Mouse (Mus musculus) spleen, adult 12 weeks (tissue): ENCODE measurements around the gene Arhgef7.

ENCODE experiments used
- DNase-seq: peaks from one replicate; pipeline ENCODE4 v3.0.0; 2022; ENCODE audit warnings: low spot score

Gene Arhgef7

DNA sequence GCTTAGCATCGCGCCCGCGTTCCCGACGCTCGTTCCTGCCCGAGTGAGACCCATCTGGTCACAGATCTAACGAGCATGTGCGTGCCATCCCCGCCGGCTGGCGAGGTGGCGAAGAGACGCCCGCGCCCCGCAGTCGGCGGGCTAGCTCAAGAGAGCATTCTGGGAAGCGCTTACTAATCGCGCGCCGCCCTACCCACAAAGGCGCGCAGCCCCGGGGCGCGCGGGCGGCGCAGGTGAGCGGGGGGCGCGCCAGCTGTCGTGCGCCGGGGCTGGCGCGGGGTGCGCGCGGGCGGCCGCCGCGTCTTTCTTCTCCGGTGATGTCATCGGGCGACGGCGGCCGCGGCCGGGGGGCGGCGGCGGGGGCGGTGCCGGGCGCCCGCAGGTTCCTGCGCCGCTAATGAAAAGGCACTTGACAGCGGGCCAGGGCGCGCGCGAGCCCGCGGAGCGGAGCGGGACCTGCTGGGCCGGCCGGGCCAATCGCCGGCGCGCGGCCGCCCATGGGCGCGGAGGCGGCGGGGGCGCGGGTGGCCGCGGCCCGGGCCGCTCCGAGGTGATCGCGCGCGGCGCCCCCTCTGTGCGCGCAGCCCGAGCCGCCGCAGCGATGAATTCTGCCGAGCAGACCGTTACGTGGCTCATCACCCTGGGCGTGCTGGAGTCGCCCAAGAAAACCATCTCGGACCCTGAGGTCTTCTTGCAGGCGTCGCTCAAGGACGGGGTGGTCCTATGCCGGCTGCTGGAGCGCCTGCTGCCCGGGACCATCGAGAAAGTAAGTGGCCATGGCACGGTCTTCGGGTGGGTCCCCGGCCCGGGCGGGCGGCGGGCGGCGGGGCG lies at the start of gene Arhgef7:
Gene Arhgef7, plus strand, starts transcription at position 71 of the 831 bp plus-strand sequence.
- no peak for DNase-seq

DNA sequence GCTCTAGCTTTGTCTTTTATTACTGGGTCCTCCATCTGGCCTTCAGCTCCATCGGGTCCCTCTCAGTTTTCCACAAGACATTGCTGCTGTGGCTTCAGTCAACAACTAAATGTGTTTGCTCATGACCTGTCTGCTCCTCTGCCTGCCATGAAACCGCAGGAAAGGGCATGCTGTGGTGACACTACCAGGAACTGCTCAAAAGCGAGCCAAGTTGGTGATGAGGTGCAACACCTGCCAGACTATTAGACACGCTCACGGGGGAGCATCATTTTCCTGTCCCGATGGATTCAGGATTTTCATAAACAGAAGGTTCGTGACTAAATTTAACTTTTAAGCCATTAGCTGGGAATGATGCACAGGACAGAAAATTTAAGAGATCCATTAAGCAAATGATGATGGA lies 43.0 kb upstream of the Arhgef7 start:
- no peak for DNase-seq

DNA sequence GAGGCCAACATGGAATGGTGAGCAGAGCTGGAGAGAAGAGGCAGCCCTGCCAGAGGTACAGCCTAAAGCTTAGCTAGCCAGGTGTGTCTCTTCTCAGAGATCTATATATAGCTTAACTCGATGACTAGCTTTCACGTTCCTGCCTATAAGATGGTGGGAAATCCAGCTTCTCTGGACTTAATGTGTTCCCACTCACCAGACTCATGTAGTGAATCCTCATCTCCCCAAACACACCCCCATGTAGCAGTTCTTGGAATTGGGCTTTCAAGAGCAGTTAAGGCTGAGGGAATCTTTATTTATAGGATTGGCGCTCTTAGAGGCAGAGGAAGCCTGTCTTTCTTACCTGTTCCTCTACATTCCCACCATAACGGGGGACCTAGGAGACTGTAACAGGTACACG lies 40.3 kb upstream of the Arhgef7 start:
- no peak for DNase-seq

DNA sequence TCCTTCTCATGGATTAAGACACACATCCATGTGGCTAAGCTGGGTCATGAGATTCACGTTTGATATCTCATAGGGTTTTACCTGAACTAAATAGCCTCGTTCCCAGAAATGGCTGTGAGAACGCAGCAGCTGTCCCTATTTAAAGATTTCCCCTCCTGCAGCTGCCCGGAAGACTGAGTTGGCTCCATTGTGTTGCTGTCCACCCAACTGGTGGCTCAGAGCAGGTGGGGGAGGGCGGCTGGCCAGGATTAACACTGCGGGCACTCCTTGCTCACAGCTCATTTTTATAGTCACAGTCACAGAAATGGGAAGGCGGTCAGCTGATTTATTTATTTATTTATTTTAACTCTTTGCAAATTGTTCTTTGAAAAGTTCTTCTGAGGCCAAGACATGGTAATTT lies 37.6 kb upstream of the Arhgef7 start:
- DNase-seq = no peak

DNA sequence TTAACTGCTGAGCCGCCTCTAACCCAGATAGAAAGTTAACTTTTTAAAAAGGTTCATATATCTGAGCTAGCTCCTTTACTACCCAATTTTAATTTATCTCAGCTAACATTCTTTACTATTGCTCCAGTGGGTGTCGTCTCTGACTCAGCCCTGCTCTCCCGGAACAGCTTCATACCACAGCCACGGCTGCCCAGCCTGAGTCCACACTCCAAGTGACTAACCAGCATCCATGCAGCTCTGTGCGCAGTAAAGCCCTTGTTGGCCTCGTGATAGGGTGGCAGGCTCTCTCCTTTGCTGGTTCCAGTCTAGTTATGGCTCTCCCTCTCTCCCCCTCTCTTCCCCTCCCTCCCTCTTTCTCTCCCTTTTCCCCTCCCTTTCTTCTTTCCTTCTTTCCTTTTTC lies 36.2 kb upstream of the Arhgef7 start:
- no peak for DNase-seq

DNA sequence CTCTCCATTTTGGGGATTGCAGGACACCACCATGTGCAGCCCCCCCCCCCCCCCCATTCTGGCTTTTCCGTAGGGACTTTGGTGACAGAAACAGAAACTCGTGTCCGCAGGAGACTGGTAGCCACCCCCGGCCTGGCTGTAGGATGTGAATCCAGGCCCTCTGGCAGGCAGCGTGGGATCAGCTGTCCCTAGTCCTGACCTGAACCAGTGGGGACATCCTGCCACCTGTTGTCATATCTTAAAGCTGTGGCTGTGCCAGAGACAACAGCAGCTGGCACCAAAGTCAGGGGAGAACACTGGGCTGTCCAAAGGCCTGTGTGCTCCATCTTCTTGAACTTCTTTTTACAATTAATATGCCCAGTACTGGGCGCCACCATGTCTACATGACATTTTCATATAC lies 35.8 kb upstream of the Arhgef7 start:
- DNase-seq = no peak

DNA sequence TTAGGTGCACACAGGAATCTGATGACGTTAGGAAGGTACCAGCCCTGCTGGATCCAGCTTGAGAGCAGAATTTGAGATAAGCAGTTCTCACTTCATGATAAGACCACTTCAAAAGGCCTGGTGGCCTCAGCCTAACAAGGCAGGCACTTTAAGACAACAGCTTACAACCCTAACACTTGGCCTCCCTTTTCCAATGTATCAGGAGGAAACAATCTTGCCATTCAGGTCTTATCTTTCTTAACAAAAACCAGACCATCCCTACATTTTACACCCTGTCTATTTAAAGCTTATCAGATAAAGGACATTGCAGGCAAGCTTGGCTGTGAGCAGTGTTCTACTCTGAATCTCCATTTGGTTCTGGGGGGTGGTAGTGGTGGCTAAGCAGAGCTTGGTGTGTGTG lies 35.1 kb upstream of the Arhgef7 start:
- no peak for DNase-seq

DNA sequence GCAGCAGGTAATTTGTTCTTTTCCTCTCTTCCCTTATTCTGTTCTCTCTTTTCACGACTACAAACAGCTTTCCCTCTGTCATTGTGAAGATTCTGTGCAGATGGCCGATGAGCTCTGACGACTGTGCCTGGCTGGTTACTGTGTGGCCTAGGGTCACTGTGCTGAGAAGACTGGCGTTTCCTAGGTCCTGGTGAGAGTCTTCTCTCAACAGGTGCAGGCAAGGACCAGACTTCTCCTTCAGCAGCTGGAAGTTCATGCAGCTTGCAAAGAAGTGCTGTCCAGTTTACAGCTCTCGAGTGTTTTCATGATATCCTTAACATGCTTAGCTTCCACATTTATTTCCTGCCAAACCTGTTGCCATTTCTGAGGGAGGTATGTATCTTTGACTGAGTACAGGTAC lies 33.5 kb upstream of the Arhgef7 start:
- DNase-seq = no peak

DNA sequence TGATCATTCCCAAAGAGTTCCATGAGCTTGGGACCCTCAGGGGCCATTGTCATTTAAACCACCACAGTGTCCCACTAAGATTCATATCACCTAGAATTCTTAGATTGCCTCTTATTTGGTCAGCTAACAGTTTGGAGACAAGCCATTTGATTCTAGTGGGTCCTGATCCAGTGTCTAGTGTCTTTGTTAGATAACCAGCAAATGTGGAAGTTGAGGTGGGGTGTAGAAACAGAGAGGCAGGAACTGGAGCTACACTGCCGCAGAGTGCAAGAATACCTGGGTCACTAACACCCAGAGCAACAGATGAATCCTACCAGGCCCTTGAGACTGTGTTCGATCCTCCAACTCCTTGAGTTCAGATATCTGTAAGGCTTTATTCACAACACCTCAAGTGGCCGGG lies 31.3 kb upstream of the Arhgef7 start:
- no peak for DNase-seq

DNA sequence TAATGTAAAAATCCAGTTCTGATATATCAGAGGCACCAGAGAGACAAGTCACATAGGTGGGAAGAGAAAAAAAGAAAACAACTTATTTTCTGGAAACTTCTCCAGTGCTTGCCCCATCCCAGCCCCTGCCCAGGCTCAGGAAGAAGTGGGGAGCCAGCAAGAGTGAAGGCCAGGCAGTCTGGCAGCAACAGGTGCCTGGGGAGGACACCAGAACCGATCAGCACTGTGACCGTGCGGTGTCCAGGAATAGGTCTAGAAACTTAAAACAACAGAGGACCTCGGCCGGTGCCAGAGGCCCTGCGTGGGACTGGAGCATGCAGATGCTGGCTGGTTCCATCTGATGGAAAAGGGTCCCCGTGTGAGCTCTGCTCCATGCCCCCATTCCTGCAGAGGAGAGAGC lies 30.1 kb upstream of the Arhgef7 start:
- DNase-seq = no peak

DNA sequence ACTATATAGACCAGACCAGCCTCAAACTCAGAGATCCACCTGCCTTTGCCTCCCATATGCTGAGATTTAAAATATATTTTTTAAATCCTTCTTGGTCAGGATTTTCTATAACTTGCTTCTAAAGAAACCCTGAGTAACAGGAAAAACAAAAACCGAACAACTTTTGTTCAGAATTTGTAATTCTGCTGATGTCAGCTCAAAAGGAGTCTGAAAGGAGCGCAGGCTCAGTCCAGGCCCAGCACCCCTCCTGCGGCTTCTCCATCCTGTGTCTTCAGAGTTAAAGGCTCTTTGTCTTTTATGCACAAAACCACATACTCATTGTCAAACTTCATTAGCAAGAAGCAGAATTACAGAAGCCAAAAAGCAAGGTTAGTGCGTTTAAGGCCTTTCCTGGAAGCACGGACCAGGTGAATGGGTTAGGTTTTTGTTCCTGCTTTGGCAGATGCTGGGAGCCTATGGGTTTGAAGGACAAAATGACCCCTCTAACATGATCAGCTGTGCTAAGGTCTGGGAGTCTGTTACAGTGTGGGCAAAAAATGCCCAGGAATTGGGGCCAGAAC lies 28.0 kb upstream of the Arhgef7 start:
- DNase-seq = no peak

DNA sequence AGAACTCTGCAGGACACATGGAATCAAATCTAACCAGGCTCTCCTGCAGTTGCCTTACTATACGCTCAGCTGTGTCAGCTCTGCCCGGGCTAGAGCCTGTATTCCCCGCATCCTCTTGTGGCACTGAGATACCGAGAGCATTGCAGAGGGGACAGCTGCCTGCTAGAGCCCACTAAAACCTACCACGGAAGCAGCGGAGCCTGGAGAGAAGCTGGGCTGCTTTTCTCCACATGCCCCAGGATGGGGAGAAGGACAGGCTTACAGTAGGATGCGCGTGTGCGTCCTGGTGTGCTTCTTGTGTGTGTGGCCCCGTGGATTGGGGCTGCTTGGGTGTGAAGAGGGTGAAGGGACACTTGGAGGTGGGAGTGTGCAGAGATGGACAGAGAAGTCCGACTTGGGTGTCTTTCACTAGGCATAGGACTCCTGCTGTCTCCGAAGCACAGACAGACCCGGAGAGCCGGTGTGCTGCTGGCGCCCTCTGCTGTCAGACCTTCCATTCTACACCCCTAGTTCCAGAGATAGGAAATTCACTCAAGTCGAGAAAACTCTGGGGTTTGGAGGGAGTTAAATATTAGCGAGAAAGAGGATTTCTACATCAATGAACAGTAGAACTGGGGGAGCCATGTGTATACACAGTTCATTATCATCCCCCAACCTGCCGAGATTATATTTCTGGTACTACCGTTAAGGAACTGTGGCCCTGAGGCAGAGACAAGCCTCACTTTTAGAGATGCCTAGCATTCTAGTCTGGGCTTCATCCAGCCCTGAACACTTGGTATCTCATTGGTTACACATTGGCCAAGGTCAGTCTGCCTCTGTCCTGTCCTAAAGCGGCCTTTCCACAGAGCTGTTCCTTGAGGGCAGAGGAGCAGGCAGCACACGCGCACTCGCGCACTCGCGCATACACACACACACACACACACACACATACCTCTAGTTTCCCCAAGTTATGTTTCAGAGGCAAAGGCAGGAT lies 27.2 kb upstream of the Arhgef7 start:
- DNase-seq = peak; percentile 30

DNA sequence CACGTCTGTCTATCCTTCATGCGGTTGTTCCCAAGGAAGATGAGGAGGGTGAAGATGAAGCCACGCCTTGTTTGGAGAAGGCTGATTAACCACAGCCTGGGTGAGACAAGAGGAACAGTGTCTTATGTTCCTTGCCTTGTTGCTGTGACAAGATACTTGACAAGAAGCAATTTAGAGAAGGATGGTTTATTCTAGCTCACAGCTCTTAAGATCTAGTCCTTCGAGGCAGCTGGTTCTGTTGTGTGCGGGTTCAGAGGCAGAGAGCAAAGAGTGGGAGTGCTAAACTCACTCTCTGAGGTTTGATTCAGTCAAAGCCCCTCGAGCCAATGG lies 26.5 kb upstream of the Arhgef7 start, which contains the start of gene 1700016D06Rik:
Gene 1700016D06Rik, minus strand, starts transcription at position 31 of the 330 bp plus-strand sequence.
- DNase-seq = no peak

DNA sequence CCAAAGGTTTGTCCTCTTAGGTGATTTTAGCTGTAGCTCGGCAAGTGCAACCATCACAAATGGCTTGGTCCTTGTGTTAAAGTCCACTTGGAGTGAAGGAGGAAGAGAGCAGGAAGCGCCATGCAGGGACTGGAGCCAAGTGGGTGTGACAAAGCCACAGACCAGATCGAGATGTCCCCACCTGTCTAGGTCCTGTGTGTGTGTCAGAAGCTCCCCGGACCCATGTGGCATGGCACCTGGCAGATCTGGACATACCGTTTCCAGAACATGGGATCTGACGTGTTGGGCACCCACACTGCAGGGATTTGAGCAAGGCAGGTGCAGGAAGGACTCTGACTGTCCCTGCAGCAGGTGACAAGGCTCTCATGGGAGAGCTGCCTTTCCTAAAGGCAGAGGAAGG lies 26.1 kb upstream of the Arhgef7 start:
- no peak for DNase-seq

DNA sequence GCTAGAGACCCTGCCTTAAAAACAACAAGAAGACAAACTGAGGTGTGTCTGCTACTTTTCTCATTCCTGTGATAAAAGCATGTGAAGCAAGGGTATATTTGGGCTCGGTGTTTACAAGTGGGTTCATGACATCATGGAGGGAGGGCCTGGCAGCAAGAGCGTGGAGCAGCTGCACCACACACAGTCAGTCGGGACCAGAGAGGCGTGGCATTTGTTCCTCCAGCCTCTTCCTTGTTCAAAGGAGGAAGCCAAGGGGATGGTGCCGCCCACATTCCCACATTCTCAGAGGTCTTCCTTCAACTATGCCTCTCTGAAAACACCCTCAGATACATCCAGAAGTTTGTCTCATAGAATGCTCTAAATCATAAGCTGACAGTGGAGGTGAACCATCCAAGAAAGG lies 23.7 kb upstream of the Arhgef7 start:
- no peak for DNase-seq

DNA sequence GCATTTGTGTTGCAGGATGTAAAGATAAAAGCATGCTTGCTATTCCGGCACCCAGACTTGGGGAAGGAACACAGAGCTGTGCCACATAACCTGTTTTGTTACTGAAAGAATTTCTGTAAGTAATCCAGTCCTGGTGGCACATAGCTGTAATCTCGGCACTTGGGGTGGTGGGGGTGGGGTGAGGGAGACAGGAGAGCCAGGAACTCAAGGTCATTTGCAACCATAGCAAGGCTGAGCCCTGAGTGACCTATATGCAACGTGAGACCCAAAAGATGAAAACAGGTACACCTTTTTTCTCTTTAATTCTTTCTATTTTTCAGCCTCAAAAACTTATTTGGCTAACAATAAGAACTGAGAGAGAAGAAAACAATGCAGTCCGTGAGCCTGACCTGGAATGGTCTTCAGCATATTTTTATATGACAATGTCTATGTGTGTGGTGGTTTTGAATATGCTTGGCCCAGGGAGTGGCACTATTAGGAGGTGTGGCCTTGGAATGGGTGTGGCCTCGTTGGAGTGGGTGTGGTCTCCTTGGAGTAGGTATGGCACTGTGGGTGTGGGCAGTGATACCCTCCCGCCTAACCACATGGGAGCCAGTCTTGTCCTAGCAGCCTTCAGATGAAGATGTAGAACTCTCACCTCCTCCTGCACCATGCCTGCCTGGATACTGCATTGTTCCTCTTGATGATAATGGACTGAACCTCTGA lies 22.7 kb upstream of the Arhgef7 start:
- no peak for DNase-seq

DNA sequence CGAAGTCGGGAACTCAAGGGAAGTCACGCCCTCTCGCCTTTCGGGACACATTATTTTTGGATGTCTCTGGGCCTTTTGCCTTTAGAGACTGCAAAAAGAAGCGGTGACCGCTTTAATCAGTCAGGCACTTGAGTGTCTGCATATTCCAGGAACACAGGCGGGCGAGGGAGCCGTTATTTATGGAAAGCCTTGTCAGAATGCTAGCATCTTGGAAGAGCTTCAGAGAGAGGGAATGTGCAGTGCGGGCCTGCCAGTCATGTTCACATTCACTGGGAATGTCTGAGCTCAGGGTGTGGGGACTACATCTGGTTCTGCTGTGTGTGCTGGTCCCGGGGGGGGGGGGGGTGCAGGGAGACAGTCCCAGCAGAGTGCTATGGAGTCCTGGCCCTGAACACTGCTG lies 21.7 kb upstream of the Arhgef7 start:
- no peak for DNase-seq

DNA sequence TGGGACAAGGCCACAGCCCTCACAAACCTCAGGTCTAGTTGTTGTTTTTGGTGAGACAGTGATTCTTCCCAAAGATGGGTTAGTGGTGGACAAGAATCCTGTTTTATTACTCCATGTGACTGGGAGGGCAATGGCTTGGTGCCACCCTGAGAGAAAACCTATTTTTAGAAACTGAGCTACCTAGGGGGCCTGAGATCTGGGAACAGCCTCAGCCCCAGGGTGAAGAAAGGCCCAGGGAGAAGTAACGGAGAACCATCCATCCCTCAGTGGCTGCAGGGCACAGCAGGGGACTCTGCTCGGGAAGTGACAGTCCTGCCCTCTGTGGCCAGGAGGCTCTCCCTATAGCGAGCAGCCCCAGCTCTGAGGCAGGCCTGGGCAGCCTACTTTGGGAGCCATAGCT lies 19.8 kb upstream of the Arhgef7 start:
- no peak for DNase-seq

DNA sequence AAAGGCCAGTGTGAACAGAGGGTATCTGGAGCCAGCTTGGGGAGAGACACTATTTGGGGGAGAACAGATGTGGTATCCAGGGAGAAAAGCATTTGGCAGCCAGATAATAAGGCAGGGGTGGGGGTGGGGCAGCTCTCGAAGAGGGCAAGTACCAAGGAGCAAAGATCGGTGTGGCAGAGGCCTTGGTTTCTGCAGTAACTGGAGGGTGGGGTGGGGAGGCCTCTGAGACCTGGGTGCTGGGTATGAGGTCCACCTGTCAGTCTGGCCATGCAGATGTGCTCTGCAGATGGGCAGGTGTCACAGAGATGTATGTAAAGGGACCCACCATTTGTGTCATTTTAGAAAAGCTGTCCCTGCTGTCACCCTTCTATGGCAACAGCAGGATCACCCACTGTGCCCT lies 18.7 kb upstream of the Arhgef7 start:
- no peak for DNase-seq

DNA sequence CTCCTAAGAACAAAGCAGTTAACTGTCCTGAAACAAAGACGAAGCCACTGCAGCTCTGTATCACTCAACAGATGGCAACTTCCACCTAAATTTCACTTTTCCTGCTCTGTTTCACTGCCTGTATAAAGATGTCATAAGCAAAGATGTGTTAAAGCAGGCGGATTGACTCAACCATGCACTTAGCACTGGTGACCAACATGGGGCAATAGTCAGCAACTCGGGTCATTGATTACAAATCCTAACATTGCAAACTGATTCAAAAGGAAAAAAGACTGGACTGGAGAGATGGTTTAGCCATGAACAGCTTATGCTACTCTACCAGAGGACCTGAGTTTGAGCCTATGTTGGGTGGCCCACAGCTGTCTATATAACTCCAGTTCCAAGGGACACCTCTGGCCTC lies 18.0 kb upstream of the Arhgef7 start:
- no peak for DNase-seq

DNA sequence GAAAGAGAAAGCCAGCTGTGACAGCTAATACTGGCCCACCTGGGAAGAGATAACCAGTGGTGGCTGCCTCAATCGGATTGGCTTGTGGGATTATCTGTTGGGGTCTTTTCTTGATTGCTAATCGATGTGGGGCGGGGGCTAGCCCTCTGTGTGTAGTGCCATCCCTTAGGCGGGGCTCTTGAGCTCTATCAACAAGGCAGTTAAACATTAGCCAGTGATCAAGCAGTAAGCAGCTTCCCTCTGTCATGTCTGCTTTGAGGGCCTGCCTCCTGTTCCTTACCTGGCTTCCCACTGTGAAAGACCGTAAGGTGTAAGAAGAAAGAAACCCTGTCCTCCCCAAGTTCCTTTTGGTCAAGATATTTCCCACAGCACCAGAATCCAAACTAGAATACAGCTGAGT lies 17.1 kb upstream of the Arhgef7 start:
- DNase-seq = no peak

DNA sequence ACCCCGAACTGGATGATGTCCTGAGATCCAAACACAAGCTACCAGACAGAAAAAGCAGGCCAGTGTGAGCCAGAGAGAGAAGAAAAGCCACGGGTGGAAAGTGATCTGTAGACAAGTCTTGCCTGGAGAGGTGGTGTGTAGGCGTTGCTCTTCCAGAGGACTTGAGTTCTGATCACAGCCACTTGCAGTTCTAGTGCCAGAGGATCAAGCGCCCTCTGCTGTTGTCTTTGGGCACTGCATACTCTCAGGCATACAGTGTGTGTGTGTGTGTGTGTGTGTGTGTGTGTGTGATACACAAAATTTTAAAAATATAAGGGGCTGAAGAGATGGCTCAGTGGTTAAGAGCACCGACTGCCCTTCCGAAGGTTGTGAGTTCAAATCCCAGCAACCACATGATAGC lies 15.3 kb upstream of the Arhgef7 start:
- DNase-seq = peak; percentile 9
